Mouse (Mus musculus): ENCODE results near the gene Pabpc4. TPM values are rescaled to one million over a fixed set of nuclear protein-coding genes. Genes with fewer than 3 reads are reported as not detected.
"Not testable (repeated sequence)": the region's sequence is repeated elsewhere in the genome, so short reads cannot be mapped to it uniquely, and the experiment has no call there.

Pabpc4 gene
- polyA plus RNA-seq, 1 experiment from 2014 or later: 41.2 TPM

DNA sequence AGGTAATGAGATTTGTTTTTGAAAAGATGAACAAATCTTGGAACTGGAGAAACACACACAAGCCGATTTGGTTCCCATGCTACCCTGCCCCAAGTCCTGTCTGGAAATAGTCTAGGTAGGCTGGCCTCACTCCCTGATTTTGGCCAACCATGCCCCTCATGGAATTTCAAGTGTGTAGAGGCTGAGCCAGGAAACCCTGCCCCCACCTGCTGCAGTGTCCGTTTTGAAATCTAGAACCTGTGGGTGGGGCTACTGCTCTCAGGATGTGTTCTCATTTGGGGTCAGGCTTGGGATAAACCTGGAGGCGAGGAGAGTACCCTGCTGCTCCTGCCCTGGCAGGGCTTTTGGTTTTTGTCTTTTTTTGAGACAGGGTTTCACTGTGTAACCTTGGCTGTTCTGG lies 46.1 kb downstream of the Pabpc4 start:
- ATAC-seq (ENCODE audit: insufficient number of reproducible peaks, insufficient read depth, low FRiP score, low TSS enrichment, low read depth): no peak
- Histone ChIP-seq H3K27me3 (no peaks in the 10 kb centered on the region), H3K27ac (no peak overlapping the region), H3K36me3 (peaks cover 13% of the 10 kb centered on the region), H3K4me1 (0 out of 2 replicates have a peak, but pooled peaks cover 2% of the 10 kb centered on the region), H3K9me3 (no peaks in the 10 kb centered on the region), H3K9ac (no peak overlapping the region), H3K4me2 (no peak overlapping the region), H3K4me3 (no peak overlapping the region)
- WGBS: 52% methylated on average over 3 of the region's 3 CpGs

DNA sequence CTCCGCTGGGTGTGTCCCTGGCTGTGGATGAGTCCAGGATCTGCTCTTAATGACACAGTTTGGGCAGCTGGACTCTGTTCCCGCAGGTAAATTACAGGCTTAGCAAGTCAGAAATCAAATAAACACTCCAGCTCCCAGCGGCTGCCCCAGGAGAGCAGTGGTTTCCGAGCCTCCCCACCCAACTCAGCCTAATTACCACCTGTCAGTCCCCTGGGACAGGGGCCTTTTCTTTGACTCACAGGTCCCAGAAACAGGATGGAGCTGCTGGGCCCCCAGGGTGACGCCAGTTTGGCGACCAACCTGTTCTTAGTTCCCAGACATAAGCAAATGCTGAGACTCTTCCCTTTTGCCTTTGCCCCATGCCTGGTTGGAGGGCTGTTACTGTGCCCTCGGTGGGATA lies 49.7 kb downstream of the Pabpc4 start:
- Histone ChIP-seq H3K36me3 (no peaks in the 10 kb centered on the region), H3K4me1 (0 out of 2 replicates have a peak, but pooled peaks cover 2% of the 10 kb centered on the region)
- ATAC-seq (ENCODE audit: insufficient number of reproducible peaks, insufficient read depth, low FRiP score, low TSS enrichment, low read depth): no peak

GRCm38 (mm10) chr4:123313010-123313409 lies 50.9 kb downstream of the Pabpc4 start:
- H3K27me3 ChIP-seq: no peaks in the 10 kb centered on the region
- no peak overlapping the region for H3K4me2 ChIP-seq
- H3K9ac ChIP-seq: no peak overlapping the region
- H3K36me3 ChIP-seq: no peaks in the 10 kb centered on the region
- H3K4me1 ChIP-seq: 0 out of 2 replicates have a peak, but pooled peaks cover 2% of the 10 kb centered on the region
- no peak for ATAC-seq (ENCODE audit: insufficient number of reproducible peaks, insufficient read depth, low FRiP score, low TSS enrichment, low read depth)
- no peak overlapping the region for H3K4me3 ChIP-seq
- H3K27ac ChIP-seq: no peak overlapping the region
- no peaks in the 10 kb centered on the region for H3K9me3 ChIP-seq
- 81% methylated on average over 6 of the region's 6 CpGs for WGBS

More for the DNA sequence above, 49.7 kb downstream of the Pabpc4 start:
- no peak overlapping the region for H3K9ac ChIP-seq
- no peak overlapping the region for H3K4me2 ChIP-seq
- H3K27me3 ChIP-seq: no peaks in the 10 kb centered on the region
- no peak overlapping the region for H3K4me3 ChIP-seq
- no peak overlapping the region for H3K27ac ChIP-seq
- H3K9me3 ChIP-seq: no peaks in the 10 kb centered on the region
- WGBS: 66% methylated on average over 7 of the region's 7 CpGs

DNA sequence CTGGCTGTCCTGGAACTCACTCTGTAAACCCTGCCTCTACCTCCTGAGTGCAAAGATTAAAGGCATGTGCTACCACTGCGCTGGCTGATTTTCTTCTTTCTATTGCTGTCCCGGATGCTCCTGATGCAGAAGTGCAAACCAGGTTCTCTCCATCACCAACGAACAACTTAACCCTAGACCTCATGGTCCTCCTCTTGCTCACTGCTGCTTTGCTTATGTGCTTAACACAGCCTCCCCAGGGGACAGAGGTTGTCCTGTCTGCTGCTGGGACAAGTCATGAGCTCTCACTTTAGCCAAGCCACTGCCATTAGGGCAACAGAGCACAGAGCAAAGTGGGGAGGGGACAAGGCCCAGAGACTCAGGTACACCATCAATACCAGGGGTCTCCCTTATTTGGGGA lies 52.3 kb downstream of the Pabpc4 start:
- Histone ChIP-seq H3K9ac (no peak overlapping the region), H3K9me3 (no peaks in the 10 kb centered on the region), H3K4me3 (no peak overlapping the region), H3K4me1 (0 out of 2 replicates have a peak, but pooled peaks cover 2% of the 10 kb centered on the region), H3K36me3 (no peaks in the 10 kb centered on the region), H3K4me2 (no peak overlapping the region), H3K27ac (no peak overlapping the region), H3K27me3 (no peaks in the 10 kb centered on the region)
- 79% methylated on average over 3 of the region's 3 CpGs for WGBS
- ATAC-seq (ENCODE audit: insufficient number of reproducible peaks, insufficient read depth, low FRiP score, low TSS enrichment, low read depth): no peak

- Histone ChIP-seq H3K27me3 (peaks cover 30% of the 10 kb centered on the region), H3K4me2 (peak overlapping the region; percentile 60), H3K4me3 (peak overlapping the region; percentile 34)
- H3K9me3 ChIP-seq, H3K4me1 ChIP-seq, H3K27ac ChIP-seq, H3K36me3 ChIP-seq, H3K9ac ChIP-seq: not testable (repeated sequence)
- ATAC-seq (ENCODE audit: insufficient number of reproducible peaks, insufficient read depth, low FRiP score, low TSS enrichment, low read depth): peak; percentile 29; the same call in 1 of the 2 replicates
- 18% methylated on average over 33 of the region's 38 CpGs for WGBS
Observed at GRCm38 (mm10) chr4:123322910-123323309, 60.8 kb downstream of the Pabpc4 start.

GRCm38 (mm10) chr4:123323534-123323933 lies 61.4 kb downstream of the Pabpc4 start, which contains the start of gene Oxct2a:
TSS of gene Oxct2a (minus strand) at chr4:123323634.
- Histone ChIP-seq H3K27ac (no peak within 1 kb of the TSS), H3K4me2 (peak within 1 kb of the TSS; percentile 60), H3K9ac (no peak within 1 kb of the TSS; the same call in 1 of the 2 replicates), H3K36me3 (no peaks in the 10 kb centered on the region), H3K9me3 (no peaks in the 10 kb centered on the region), H3K4me3 (peak within 1 kb of the TSS; percentile 34), H3K27me3 (peaks cover 30% of the 10 kb centered on the region), H3K4me1 (0 out of 2 replicates have a peak, but pooled peaks cover 3% of the 10 kb centered on the region)
- WGBS: 10% methylated on average over 13 of the region's 13 CpGs
- no peak for ATAC-seq (ENCODE audit: insufficient number of reproducible peaks, insufficient read depth, low FRiP score, low TSS enrichment, low read depth)

DNA sequence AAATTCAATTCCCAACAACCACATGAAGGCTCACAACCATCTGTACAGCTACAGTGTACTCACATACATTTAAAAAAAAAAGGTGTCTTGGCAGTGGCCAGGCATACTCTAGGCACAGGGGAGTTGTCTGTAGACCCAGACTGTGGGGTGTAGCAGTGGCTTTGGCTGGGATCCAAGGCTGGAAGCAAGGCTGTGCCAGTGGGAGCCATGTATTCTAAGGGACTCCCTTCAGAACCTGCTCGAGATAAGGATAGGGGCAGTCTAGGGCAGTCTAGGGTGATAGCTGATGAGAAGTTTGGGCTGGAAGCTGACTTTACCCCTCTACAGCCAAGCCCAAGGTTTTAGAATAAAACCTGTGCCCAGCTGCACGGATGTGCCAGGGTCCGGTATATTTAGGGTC lies 63.9 kb downstream of the Pabpc4 start:
- no peaks in the 10 kb centered on the region for H3K9me3 ChIP-seq
- no peak for ATAC-seq (ENCODE audit: insufficient number of reproducible peaks, insufficient read depth, low FRiP score, low TSS enrichment, low read depth)
- H3K4me2 ChIP-seq: no peak overlapping the region
- peaks cover 32% of the 10 kb centered on the region for H3K27me3 ChIP-seq
- H3K27ac ChIP-seq: no peak overlapping the region
- H3K4me3 ChIP-seq: no peak overlapping the region
- H3K9ac ChIP-seq: no peak overlapping the region
- WGBS: 70% methylated on average over 3 of the region's 3 CpGs
- H3K4me1 ChIP-seq: 0 out of 2 replicates have a peak, but pooled peaks cover 3% of the 10 kb centered on the region
- no peaks in the 10 kb centered on the region for H3K36me3 ChIP-seq

GRCm38 (mm10) chr4:123327630-123328029 lies 65.5 kb downstream of the Pabpc4 start:
- no peak for ATAC-seq (ENCODE audit: insufficient number of reproducible peaks, insufficient read depth, low FRiP score, low TSS enrichment, low read depth)
- Histone ChIP-seq H3K9me3 (no peaks in the 10 kb centered on the region), H3K4me2 (no peak overlapping the region), H3K4me3 (no peak overlapping the region), H3K4me1 (0 out of 2 replicates have a peak, but pooled peaks cover 3% of the 10 kb centered on the region), H3K27me3 (peaks cover 23% of the 10 kb centered on the region), H3K9ac (no peak overlapping the region), H3K27ac (no peak overlapping the region), H3K36me3 (no peaks in the 10 kb centered on the region)
- 54% methylated on average over 3 of the region's 3 CpGs for WGBS

- no peaks in the 10 kb centered on the region for H3K4me1 ChIP-seq
- WGBS: 73% methylated on average over 6 of the region's 6 CpGs
- H3K4me2 ChIP-seq: no peak overlapping the region
- no peak overlapping the region for H3K9ac ChIP-seq
- no peak for ATAC-seq (ENCODE audit: insufficient number of reproducible peaks, insufficient read depth, low FRiP score, low TSS enrichment, low read depth)
- peaks cover 11% of the 10 kb centered on the region for H3K27me3 ChIP-seq
- H3K9me3 ChIP-seq: 0 out of 2 replicates have a peak, but pooled peaks cover 3% of the 10 kb centered on the region
- H3K4me3 ChIP-seq: no peak overlapping the region
- no peak overlapping the region for H3K27ac ChIP-seq
- no peaks in the 10 kb centered on the region for H3K36me3 ChIP-seq
Observed at GRCm38 (mm10) chr4:123328946-123329345, 66.8 kb downstream of the Pabpc4 start.

GRCm38 (mm10) chr4:123331326-123331725 lies 69.2 kb downstream of the Pabpc4 start:
- WGBS: 76% methylated on average over 5 of the region's 5 CpGs
- ATAC-seq (ENCODE audit: insufficient number of reproducible peaks, insufficient read depth, low FRiP score, low TSS enrichment, low read depth): no peak
- Histone ChIP-seq H3K4me1 (no peaks in the 10 kb centered on the region), H3K9ac (no peak overlapping the region), H3K4me3 (no peak overlapping the region), H3K4me2 (no peak overlapping the region), H3K27ac (no peak overlapping the region), H3K36me3 (no peaks in the 10 kb centered on the region), H3K9me3 (0 out of 2 replicates have a peak, but pooled peaks cover 3% of the 10 kb centered on the region), H3K27me3 (peaks cover 9% of the 10 kb centered on the region; the same call in 1 of the 2 replicates)

GRCm38 (mm10) chr4:123331961-123332360 lies 69.8 kb downstream of the Pabpc4 start:
- not testable (repeated sequence) for H3K4me2 ChIP-seq; H3K4me3 ChIP-seq; ATAC-seq (ENCODE audit: insufficient number of reproducible peaks, insufficient read depth, low FRiP score, low TSS enrichment, low read depth); H3K27ac ChIP-seq; H3K9ac ChIP-seq; H3K9me3 ChIP-seq; H3K27me3 ChIP-seq; H3K36me3 ChIP-seq; H3K4me1 ChIP-seq
- 71% methylated on average over 1 of the region's 1 CpGs for WGBS

DNA sequence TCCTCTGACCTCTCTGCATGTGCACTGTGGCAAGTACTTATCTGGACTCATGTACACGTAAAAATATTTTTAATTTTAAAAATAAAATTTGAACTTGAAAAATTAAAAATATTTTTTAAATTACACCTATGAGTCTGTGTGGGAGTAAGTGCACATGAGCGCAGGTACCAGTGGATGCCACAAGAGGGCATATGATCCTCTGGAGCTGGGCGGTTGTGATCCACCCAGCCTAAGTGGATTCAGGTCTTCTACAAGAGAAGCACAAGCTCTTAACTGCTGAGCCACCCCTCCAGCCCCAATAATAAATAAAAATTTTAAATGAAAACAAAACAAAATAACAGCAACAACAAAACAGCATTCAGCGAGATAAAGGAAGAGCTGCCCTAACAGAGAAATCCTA lies 71.0 kb downstream of the Pabpc4 start:
- Histone ChIP-seq H3K4me2 (no peak overlapping the region), H3K36me3 (no peaks in the 10 kb centered on the region), H3K4me1 (no peaks in the 10 kb centered on the region; the same call in 1 of the 2 replicates), H3K27ac (no peak overlapping the region), H3K9me3 (0 out of 2 replicates have a peak, but pooled peaks cover 3% of the 10 kb centered on the region), H3K9ac (no peak overlapping the region), H3K27me3 (peaks cover 9% of the 10 kb centered on the region; the same call in 1 of the 2 replicates), H3K4me3 (no peak overlapping the region)
- no peak for ATAC-seq (ENCODE audit: insufficient number of reproducible peaks, insufficient read depth, low FRiP score, low TSS enrichment, low read depth)
- 95% methylated on average over 4 of the region's 4 CpGs for WGBS

All from embryonic facial prominence, embryonic 13.5 days (tissue).